Mouse (Mus musculus): ENCODE data around the gene Uchl5. TPM values are rescaled to one million over a fixed set of nuclear protein-coding genes. Genes with fewer than 3 reads are reported as not detected.

The Uchl5 gene
- total RNA-seq (2021) (10 to 100 TPM; 18.6 to 19.3 TPM), polyA plus RNA-seq (2012; rRNA removed) (3.4 and 5.1 TPM in 2 replicates)
- long read RNA-seq, transcript Uchl5-201 (11 exons, 1,845 nt), result major isoform, 19 of 39 reads
- long read RNA-seq, transcript Uchl5-206 (11 exons, 1,696 nt), result minor isoform, 17 of 39 reads
- long read RNA-seq, partial matches to known transcripts, result 1 of 39 reads
- long read RNA-seq, other reads (novel, unspliced or antisense), result 2 of 39 reads

DNA sequence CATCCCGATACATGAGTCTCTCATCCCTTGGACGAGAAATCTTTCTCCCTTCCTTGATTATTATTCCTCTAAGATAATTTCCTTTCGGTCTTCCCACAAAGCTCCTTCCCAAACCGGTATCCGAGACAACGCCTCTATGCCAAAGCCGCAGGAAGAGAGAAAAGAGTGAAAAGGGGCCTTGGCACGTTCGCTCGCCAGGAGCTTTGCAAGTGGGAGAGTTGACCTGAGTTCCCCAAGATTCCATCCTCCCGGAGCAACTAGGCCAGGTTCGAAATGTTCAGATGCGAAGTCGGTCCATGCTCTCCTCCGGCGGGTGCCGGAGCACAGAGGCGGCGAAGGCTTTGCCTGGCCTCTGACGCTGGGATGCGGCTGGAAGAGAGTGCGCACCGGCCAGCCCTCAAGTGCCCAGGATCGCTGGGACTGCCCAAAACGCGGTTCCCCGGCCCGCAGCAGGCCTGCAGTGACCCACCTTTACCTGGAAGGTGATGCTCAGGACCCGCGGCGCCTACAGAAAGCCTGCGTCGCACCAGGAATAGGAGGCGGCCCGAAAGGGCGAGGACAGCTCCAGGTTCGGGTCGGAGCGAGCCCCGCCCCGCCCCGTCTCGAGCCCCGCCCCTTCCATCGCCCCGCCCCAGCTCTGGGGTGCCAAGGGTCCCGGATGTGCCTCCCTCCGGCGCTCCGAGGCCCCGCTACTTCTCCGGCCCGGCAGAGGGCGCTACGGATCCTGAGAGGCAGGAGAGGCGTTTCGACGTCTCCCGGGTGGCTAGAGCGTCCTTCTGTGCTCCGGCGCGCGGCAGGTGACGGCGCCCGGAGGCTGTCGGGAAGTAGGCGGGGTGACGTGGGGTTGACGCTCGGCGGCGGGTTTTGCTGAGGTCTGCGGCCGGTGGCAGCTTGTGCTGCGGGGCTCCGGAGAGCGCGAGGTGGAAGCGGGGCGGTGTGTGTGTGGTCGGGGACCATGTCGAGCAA, at the start of gene Uchl5, which contains the start of gene Trove2:
Gene Uchl5 (plus strand): TSS at position 827 of the 966 bp plus-strand sequence.
Gene Trove2 (minus strand): TSS at position 623 of the 966 bp plus-strand sequence.
- Histone ChIP-seq H3K4me1 (ENCODE audit: control insufficient read depth, insufficient read depth, low read length) (0 out of 2 replicates have a peak, but pooled peaks cover 1% of the 10 kb centered on the region), H3K4me3 (peak within 1 kb of the TSS; percentile 88), H3K27ac (peak within 1 kb of the TSS; percentile 82), H3K36me3 (ENCODE audit: control insufficient read depth, insufficient read depth, low read length) (peaks cover 2% of the 10 kb centered on the region; the same call in 1 of the 2 replicates), H3K27me3 (ENCODE audit: control insufficient read depth, insufficient read depth, low read length) (no peaks in the 10 kb centered on the region), H3K9ac (ENCODE audit: low read depth, low read length) (peak within 1 kb of the TSS; percentile 79), H3K79me2 (replicated peaks; ENCODE audit: control insufficient read depth, insufficient read depth, low read length) (no peaks in the 10 kb centered on the region; the same call in 1 of the 2 replicates)
- peak; percentile 98 for DNase-seq
- under 1% methylated on average over 75 of the region's 84 CpGs for WGBS
- TF ChIP-seq POLR2A (IDR thresholded peaks at IDR 0.05; ENCODE audit: insufficient read depth, low read depth, low read length), result peak; percentile 64
- TF ChIP-seq EP300 (IDR thresholded peaks at IDR 0.05; ENCODE audit: insufficient read depth, low read depth, low read length), result peak; percentile 66; the same call in 1 of the 2 replicates
- peak; percentile 83 for TF ChIP-seq CTCF (IDR thresholded peaks at IDR 0.05)
- intact Hi-C loops (cut with DNase I), result loop anchor here (5.0 kb wide), 1 partner anchor 74 kb away; the partner anchor contains the start of gene Cdc73

DNA sequence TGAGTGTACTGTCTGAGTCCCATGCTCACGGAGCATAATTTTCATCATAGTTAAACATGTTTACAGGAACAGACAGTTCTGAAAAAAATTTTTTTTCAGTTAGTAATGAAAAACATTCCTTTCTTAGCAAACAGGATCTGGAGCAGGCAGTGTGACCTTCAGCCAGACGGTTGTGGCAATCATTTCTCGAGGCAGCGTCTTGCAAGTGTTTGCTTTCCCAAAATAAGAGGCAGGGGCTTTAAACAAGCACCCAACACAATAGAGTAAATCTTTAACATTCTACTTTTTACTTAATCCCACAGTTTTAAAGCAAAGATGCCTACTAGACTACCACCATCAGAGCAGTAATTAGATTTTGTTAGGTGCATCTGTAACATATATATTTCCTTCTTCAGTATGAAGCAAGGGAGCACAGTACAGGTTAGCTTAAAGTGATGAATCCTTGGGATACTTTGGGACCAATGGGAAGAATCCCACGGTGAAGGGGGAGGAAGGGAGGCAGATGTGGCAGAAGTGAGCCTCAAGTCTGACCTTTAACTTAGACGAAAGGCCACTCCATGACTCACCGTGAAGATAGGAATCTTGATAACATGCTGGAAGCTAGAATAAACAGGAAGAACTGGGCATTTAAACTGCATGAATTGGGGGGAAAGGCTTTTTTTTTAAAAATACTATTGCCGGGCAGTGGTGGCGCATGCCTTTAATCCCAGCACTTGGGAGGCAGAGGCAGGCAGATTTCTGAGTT, 49.2 kb upstream of the Uchl5 start:
- intact Hi-C loops (cut with DNase I), result no loop called here
- H3K79me2 ChIP-seq (replicated peaks; ENCODE audit: control insufficient read depth, insufficient read depth, low read length), result no peaks in the 10 kb centered on the region
- 49% methylated on average over 9 of the region's 9 CpGs for WGBS
- no peak for DNase-seq
- H3K27me3 ChIP-seq (ENCODE audit: control insufficient read depth, insufficient read depth, low read length), result no peaks in the 10 kb centered on the region
- H3K36me3 ChIP-seq (ENCODE audit: control insufficient read depth, insufficient read depth, low read length), result no peaks in the 10 kb centered on the region
- no peaks in the 10 kb centered on the region for H3K4me1 ChIP-seq (ENCODE audit: control insufficient read depth, insufficient read depth, low read length)
- no peak overlapping the region for H3K9ac ChIP-seq (ENCODE audit: low read depth, low read length)
- no peak overlapping the region for H3K4me3 ChIP-seq
- H3K27ac ChIP-seq, result no peak overlapping the region
- TF ChIP-seq POLR2A (IDR thresholded peaks at IDR 0.05; ENCODE audit: insufficient read depth, low read depth, low read length), result no peak
- no peak for TF ChIP-seq EP300 (IDR thresholded peaks at IDR 0.05; ENCODE audit: insufficient read depth, low read depth, low read length)

DNA sequence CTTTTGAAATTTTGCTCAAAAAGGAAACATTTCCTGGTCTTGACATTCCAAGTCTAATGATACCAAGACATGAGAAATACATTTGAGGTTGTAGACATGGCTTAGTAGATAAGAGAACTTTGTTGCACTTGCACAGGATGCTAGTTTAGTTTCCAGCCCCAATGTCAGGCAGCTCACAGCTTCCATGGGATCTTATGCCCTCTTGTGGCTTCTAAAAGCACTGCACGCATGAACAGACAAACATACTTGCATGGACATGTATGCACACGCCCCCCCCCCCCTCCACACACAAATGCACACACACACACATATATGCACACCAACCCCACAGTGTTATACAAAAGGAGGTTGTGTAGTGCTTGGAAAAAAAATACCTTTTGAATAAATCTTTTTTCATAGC, 46.2 kb upstream of the Uchl5 start:
- no peaks in the 10 kb centered on the region for H3K36me3 ChIP-seq (ENCODE audit: control insufficient read depth, insufficient read depth, low read length)
- DNase-seq, result no peak

DNA sequence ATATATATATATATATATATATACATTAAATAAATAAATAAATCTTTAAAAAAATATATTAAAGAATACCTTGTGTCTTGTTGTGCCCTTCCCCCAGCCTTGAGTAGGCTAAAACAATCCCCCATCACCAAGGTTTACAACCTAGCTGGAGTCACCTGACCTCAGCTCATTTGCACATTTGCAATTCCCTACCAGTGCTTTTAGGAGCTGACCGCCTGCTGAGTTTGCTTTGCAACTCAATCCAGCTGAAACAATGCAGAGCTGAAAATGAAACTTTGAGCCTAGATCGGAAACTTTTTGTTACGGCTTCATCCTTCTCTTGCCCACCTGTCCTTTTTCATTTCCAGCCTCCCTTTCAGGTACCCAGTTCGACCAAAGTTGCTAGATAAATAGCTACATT, 45.4 kb upstream of the Uchl5 start:
- 68% methylated on average over 4 of the region's 4 CpGs for WGBS
- H3K9ac ChIP-seq (ENCODE audit: low read depth, low read length), result no peak overlapping the region
- H3K4me1 ChIP-seq (ENCODE audit: control insufficient read depth, insufficient read depth, low read length), result no peaks in the 10 kb centered on the region
- no peak for DNase-seq
- H3K27me3 ChIP-seq (ENCODE audit: control insufficient read depth, insufficient read depth, low read length), result no peaks in the 10 kb centered on the region
- intact Hi-C loops (cut with DNase I), result no loop called here
- no peak overlapping the region for H3K27ac ChIP-seq
- no peak for TF ChIP-seq POLR2A (IDR thresholded peaks at IDR 0.05; ENCODE audit: insufficient read depth, low read depth, low read length)
- TF ChIP-seq CTCF (IDR thresholded peaks at IDR 0.05), result no peak
- TF ChIP-seq EP300 (IDR thresholded peaks at IDR 0.05; ENCODE audit: insufficient read depth, low read depth, low read length), result no peak
- H3K4me3 ChIP-seq, result no peak overlapping the region
- no peaks in the 10 kb centered on the region for H3K79me2 ChIP-seq (replicated peaks; ENCODE audit: control insufficient read depth, insufficient read depth, low read length)
- H3K36me3 ChIP-seq (ENCODE audit: control insufficient read depth, insufficient read depth, low read length), result no peaks in the 10 kb centered on the region

More for the DNA sequence above, 46.2 kb upstream of the Uchl5 start:
- intact Hi-C loops (cut with DNase I), result no loop called here
- no peaks in the 10 kb centered on the region for H3K4me1 ChIP-seq (ENCODE audit: control insufficient read depth, insufficient read depth, low read length)
- no peak overlapping the region for H3K9ac ChIP-seq (ENCODE audit: low read depth, low read length)
- no peak overlapping the region for H3K4me3 ChIP-seq
- 67% methylated on average over 2 of the region's 2 CpGs for WGBS
- no peak overlapping the region for H3K27ac ChIP-seq
- TF ChIP-seq POLR2A (IDR thresholded peaks at IDR 0.05; ENCODE audit: insufficient read depth, low read depth, low read length) (no peak), CTCF (IDR thresholded peaks at IDR 0.05) (peak; percentile 50), EP300 (IDR thresholded peaks at IDR 0.05; ENCODE audit: insufficient read depth, low read depth, low read length) (no peak)
- H3K79me2 ChIP-seq (replicated peaks; ENCODE audit: control insufficient read depth, insufficient read depth, low read length), result no peaks in the 10 kb centered on the region
- H3K27me3 ChIP-seq (ENCODE audit: control insufficient read depth, insufficient read depth, low read length), result no peaks in the 10 kb centered on the region

GRCm38 (mm10) chr1:143733914-143734410, 43.1 kb upstream of the Uchl5 start:
- TF ChIP-seq POLR2A (IDR thresholded peaks at IDR 0.05; ENCODE audit: insufficient read depth, low read depth, low read length), result no peak
- no peak for TF ChIP-seq EP300 (IDR thresholded peaks at IDR 0.05; ENCODE audit: insufficient read depth, low read depth, low read length)
- no peak for TF ChIP-seq CTCF (IDR thresholded peaks at IDR 0.05)

More at GRCm38 (mm10) chr1:143733914-143734410, 43.1 kb upstream of the Uchl5 start:
- intact Hi-C loops (cut with DNase I), result no loop called here
- no peak overlapping the region for H3K9ac ChIP-seq (ENCODE audit: low read depth, low read length)
- no peaks in the 10 kb centered on the region for H3K27me3 ChIP-seq (ENCODE audit: control insufficient read depth, insufficient read depth, low read length)
- DNase-seq, result no peak
- 78% methylated on average over 5 of the region's 5 CpGs for WGBS
- no peaks in the 10 kb centered on the region for H3K36me3 ChIP-seq (ENCODE audit: control insufficient read depth, insufficient read depth, low read length)
- H3K27ac ChIP-seq, result no peak overlapping the region
- H3K4me3 ChIP-seq, result no peak overlapping the region
- H3K79me2 ChIP-seq (replicated peaks; ENCODE audit: control insufficient read depth, insufficient read depth, low read length), result no peaks in the 10 kb centered on the region
- H3K4me1 ChIP-seq (ENCODE audit: control insufficient read depth, insufficient read depth, low read length), result peaks cover 2% of the 10 kb centered on the region; the same call in 1 of the 2 replicates
